Mouse (Mus musculus): ENCODE results near the gene Ginm1.

DNA sequence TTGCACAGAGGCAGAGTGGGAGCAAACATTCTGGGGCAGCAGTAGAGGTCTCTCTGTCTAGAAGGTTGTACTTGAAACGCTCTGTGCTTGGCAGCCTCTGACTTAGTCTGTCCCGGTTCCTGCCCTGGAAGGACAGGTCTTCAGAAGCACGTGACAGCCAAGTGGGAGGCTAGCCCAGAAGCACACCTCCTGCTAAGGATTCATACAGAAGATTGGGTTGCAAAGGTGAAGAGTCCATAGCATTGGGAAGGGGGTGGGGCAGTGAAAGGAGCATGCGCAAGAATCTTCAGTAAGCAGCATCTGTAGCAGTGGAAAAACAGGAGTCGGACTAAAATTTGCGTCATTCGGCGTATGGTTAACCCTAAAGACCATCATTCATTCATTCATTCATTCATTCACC lies 45.4 kb upstream of the Ginm1 start:
- TF ChIP-seq GATA1 (IDR thresholded peaks at IDR 0.05; ENCODE audit: low read length) (no peak), TAL1 (IDR thresholded peaks at IDR 0.05; ENCODE audit: low read length) (no peak)
